Mouse (Mus musculus) C2C12 (cell line): ENCODE data around the gene Kif2c. TPM values are rescaled to one million over a fixed set of nuclear protein-coding genes. Genes with fewer than 3 reads are reported as not detected.

ENCODE experiments used
- H3K27me3 ChIP-seq: one replicate; pipeline ENCODE4 v1.6.1; 2011; ENCODE audit not compliant: control insufficient read depth, insufficient read depth, insufficient read length
- H3K36me3 ChIP-seq: one replicate; pipeline ENCODE4 v1.6.1; 2011; ENCODE audit not compliant: control insufficient read depth, insufficient read depth
- H3K4me3 ChIP-seq: one replicate; pipeline ENCODE4 v1.5.1; 2011; ENCODE audit warnings: mild to moderate bottlenecking, control low read depth; ENCODE audit not compliant: poor library complexity, insufficient read depth, severe bottlenecking
- H3K79me2 ChIP-seq: one replicate; pipeline ENCODE4 v1.6.1; 2011; ENCODE audit not compliant: control insufficient read depth, insufficient read depth
- H3K79me3 ChIP-seq: one replicate; pipeline ENCODE4 v1.6.1; 2011; ENCODE audit warnings: low read depth, control low read depth
- H3ac ChIP-seq: one replicate; pipeline ENCODE3; 2011; ENCODE audit warnings: low read depth; ENCODE audit not compliant: control insufficient read depth, insufficient read length
- CEBPB ChIP-seq: IDR thresholded peaks from one replicate; pipeline ENCODE4 v1.6.1; 2011; ENCODE audit warnings: low read depth, mild to moderate bottlenecking, control low read depth, moderate library complexity
- CTCF ChIP-seq: IDR thresholded peaks from one replicate; pipeline ENCODE4 v1.5.1; 2011; ENCODE audit not compliant: control insufficient read depth, insufficient read depth, insufficient read length
- FOSL1 ChIP-seq: IDR thresholded peaks from one replicate; pipeline ENCODE4 v1.8.0; 2011; ENCODE audit warnings: mild to moderate bottlenecking, low read length; ENCODE audit not compliant: poor library complexity, insufficient read depth, severe bottlenecking
- MAX ChIP-seq: IDR thresholded peaks from one replicate; pipeline ENCODE4 v1.6.1; 2011; ENCODE audit warnings: mild to moderate bottlenecking, control low read depth
- MYOD1 ChIP-seq: IDR thresholded peaks from one replicate; pipeline ENCODE4 v1.6.1; 2011; ENCODE audit warnings: low read depth; ENCODE audit not compliant: control insufficient read depth, insufficient read length
- MYOG ChIP-seq: IDR thresholded peaks from one replicate; pipeline ENCODE4 v1.6.1; 2011; ENCODE audit not compliant: control insufficient read depth, insufficient read length; ENCODE audit errors: extremely low read depth
- USF1 ChIP-seq: IDR thresholded peaks from one replicate; pipeline ENCODE4 v1.6.1; 2011; ENCODE audit warnings: low read depth, mild to moderate bottlenecking, control low read depth, moderate library complexity
- polyA plus RNA-seq: library from polyadenylated mRNA; unstranded; fragments of >200 nt; fragmentation: generic; extraction: Trizol; gene quantifications from one replicate; pipeline ENCODE4 v1.2.1, GENCODE M21; 2012; ENCODE audit warnings: missing spikeins

Kif2c gene
- polyA plus RNA-seq, 1 experiment = 49.2 TPM

DNA sequence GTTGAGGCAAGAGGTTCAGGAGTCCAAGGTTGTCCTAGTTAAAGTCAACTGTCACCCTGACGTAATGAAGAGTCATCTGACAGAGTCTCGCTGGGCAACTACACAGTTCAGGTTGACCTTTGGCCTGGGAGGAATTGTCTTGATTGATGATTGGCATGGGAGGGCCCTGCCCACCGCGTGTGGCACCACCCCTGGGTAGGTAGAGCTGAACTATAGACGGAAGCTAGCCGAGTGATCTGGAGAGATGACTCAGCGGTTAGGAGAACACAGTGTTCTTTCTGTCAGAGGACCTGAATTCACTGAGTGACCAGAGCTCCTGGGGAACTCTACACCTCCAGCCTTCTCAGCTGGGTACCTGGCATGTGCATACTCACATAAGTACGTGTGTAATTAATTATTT lies 46.4 kb downstream of the Kif2c start:
- H3K4me3 ChIP-seq = no peak overlapping the region
- peaks cover 25% of the 10 kb centered on the region for H3K79me2 ChIP-seq
- H3K36me3 ChIP-seq = peaks cover 5% of the 10 kb centered on the region
- H3K27me3 ChIP-seq = no peaks in the 10 kb centered on the region
- H3ac ChIP-seq = no peak overlapping the region
- TF ChIP-seq MYOD1 = no peak
- no peak for TF ChIP-seq CEBPB
- TF ChIP-seq USF1 = no peak
- TF ChIP-seq CTCF = no peak
- no peak for TF ChIP-seq MYOG
- TF ChIP-seq FOSL1 = no peak
- no peak for TF ChIP-seq MAX
- H3K79me3 ChIP-seq = peaks cover 11% of the 10 kb centered on the region

DNA sequence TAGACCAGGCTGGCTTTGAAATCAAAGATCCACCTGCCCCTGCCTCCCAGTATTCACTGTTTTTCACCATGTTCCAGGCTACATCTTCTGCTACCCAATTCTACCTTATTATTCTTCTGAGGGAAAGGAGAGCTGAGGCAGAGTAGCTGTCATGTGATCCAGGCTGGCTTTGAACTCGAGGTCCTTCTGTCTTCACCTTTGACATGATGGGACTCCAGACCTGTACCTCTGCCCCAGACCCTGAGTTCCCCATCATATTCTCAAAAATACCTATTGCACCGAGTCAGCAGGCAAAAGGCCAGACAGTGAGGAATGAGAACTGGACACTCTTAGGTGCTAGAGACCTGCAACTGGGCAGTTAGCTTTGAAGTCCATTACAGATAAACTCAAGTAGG lies 47.8 kb downstream of the Kif2c start:
- Histone ChIP-seq H3K79me2 (peaks cover 25% of the 10 kb centered on the region), H3K4me3 (no peak overlapping the region), H3ac (no peak overlapping the region), H3K36me3 (peaks cover 17% of the 10 kb centered on the region), H3K27me3 (no peaks in the 10 kb centered on the region), H3K79me3 (peaks cover 13% of the 10 kb centered on the region)
- TF ChIP-seq MAX (no peak), FOSL1 (no peak), USF1 (no peak), CTCF (no peak), MYOG (no peak), CEBPB (no peak), MYOD1 (no peak)

- H3ac ChIP-seq = peak within 1 kb of the TSS; percentile 97
- peaks cover 19% of the 10 kb centered on the region for H3K36me3 ChIP-seq
- H3K79me2 ChIP-seq = peaks cover 25% of the 10 kb centered on the region
- no peaks in the 10 kb centered on the region for H3K27me3 ChIP-seq
- peaks cover 13% of the 10 kb centered on the region for H3K79me3 ChIP-seq
- TF ChIP-seq MYOD1 = no peak
- TF ChIP-seq MAX = peak; percentile 40
- TF ChIP-seq MYOG = no peak
- peak; percentile 77 for TF ChIP-seq CEBPB
- H3K4me3 ChIP-seq = peak within 1 kb of the TSS; percentile 75
Observed at GRCm38 (mm10) chr4:117133817-117134600, 48.4 kb downstream of the Kif2c start, which contains the start of gene Plk3. Gene Plk3 (minus strand): TSS chr4:117133963.

GRCm38 (mm10) chr4:117133366-117133796 lies 49.1 kb downstream of the Kif2c start:
- peaks cover 13% of the 10 kb centered on the region for H3K79me3 ChIP-seq
- peaks cover 26% of the 10 kb centered on the region for H3K36me3 ChIP-seq
- peak overlapping the region; percentile 75 for H3K4me3 ChIP-seq
- H3K79me2 ChIP-seq = peaks cover 25% of the 10 kb centered on the region
- H3K27me3 ChIP-seq = no peaks in the 10 kb centered on the region
- H3ac ChIP-seq = peak overlapping the region; percentile 97
- no peak for TF ChIP-seq MYOG
- TF ChIP-seq MAX = no peak
- no peak for TF ChIP-seq MYOD1
- no peak for TF ChIP-seq USF1
- TF ChIP-seq CEBPB = no peak
- no peak for TF ChIP-seq FOSL1
- no peak for TF ChIP-seq CTCF

DNA sequence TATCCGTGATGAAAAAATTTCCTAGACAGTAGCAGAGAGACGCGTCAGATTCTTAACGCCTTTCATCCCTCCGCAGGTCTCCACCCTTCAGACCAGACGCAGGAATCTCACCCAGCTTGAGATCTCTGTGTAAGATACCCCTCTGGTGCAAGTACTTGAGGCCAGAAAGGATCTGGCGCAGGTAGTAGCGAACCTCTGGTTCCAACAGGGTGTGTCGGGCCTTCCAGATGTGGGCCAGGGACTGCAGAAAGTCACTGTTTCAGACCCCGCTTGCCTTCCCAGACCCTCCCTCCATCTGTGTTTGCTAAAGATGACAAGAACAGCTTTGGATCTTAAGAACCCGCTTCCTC lies 49.7 kb downstream of the Kif2c start:
- peaks cover 32% of the 10 kb centered on the region for H3K36me3 ChIP-seq
- H3K79me2 ChIP-seq = peaks cover 25% of the 10 kb centered on the region
- H3K79me3 ChIP-seq = peaks cover 13% of the 10 kb centered on the region
- H3K4me3 ChIP-seq = peak overlapping the region; percentile 75
- no peaks in the 10 kb centered on the region for H3K27me3 ChIP-seq
- peak overlapping the region; percentile 97 for H3ac ChIP-seq
- TF ChIP-seq MYOG = no peak
